In genomic region chr16:90423898-90424297, GRCm38 (mm10) we compare ENCODE assay signal across 11 mouse cellular contexts. TPM values are rescaled to one million over a fixed set of nuclear protein-coding genes. Genes with fewer than 3 reads are reported as not detected.
DNase-seq lines count a peak whose midpoint lies in the region; ATAC-seq lines count a peak whose summit lies in the region.
"Had no signal": no experiment of that assay in that cellular context is flagged by ENCODE, and none has a peak within 500 bp of the region (broad histone marks: within the 10 kb centered on the region; RNA-seq: fewer than 3 reads in every experiment).

No protein-coding gene starts in this region.

- H3K9me3 ChIP-seq in kidney, embryonic 16.5 days (ENCODE audit: low read length): no peaks in the 10 kb centered on the region
- H3K9me3 ChIP-seq in embryonic facial prominence, embryonic 10.5 days: no peaks in the 10 kb centered on the region
- H3K9me3 ChIP-seq in forebrain, embryonic 13.5 days (replicated peaks): no peaks in the 10 kb centered on the region
- no peaks in the 10 kb centered on the region for H3K9me3 ChIP-seq in limb, embryonic 11.5 days (ENCODE audit: control insufficient read depth, low read length)
- H3K9me3 ChIP-seq: liver, embryonic 15.5 days had no signal

- peak; percentile 87 for ATAC-seq in kidney, embryonic 16.5 days (ENCODE audit: low FRiP score, low TSS enrichment)
- peak; percentile 73 for ATAC-seq in forebrain, embryonic 13.5 days
- peak; percentile 49 for ATAC-seq in limb, embryonic 11.5 days (ENCODE audit: insufficient number of reproducible peaks, low FRiP score, low TSS enrichment, low read depth)
- no peak for ATAC-seq in megakaryocyte progenitor cell, adult 5-6 weeks (replicated peaks; ENCODE audit: poor library complexity)

- peak overlapping the region; percentile 68 for H3K27ac ChIP-seq in kidney, embryonic 16.5 days (ENCODE audit: low read length)
- peak overlapping the region; percentile 21 for H3K27ac ChIP-seq in embryonic facial prominence, embryonic 10.5 days (replicated peaks)
- peak overlapping the region; percentile 63 for H3K27ac ChIP-seq in forebrain, embryonic 13.5 days
- no peak overlapping the region for H3K27ac ChIP-seq in limb, embryonic 11.5 days (replicated peaks; ENCODE audit: low read depth, low read length)
- H3K27ac ChIP-seq: liver, embryonic 15.5 days had no signal

- DNase-seq in kidney, postnatal 36 days: no peak
- DNase-seq in embryonic facial prominence, embryonic 10.5 days (ENCODE audit: low spot score): peak; percentile 48
- no peak for DNase-seq in limb, embryonic 11.5 days (ENCODE audit: low spot score)
- no peak for DNase-seq in adrenal gland, postnatal 25 days
- no peak for DNase-seq in gastrocnemius, postnatal 36 days
- DNase-seq: thymus, postnatal 14 days had no signal

- intact Hi-C loops in gastrocnemius, postnatal 36 days (cut with DNase I): no loop called here

- no peak overlapping the region for H3K4me3 ChIP-seq in kidney, embryonic 16.5 days (ENCODE audit: low read length)
- H3K4me3 ChIP-seq in embryonic facial prominence, embryonic 10.5 days: no peak overlapping the region
- H3K4me3 ChIP-seq in forebrain, embryonic 13.5 days: no peak overlapping the region
- no peak overlapping the region for H3K4me3 ChIP-seq in limb, embryonic 11.5 days (ENCODE audit: low read depth, low read length)
- H3K4me3 ChIP-seq: liver, embryonic 15.5 days had no signal

- H3K9ac ChIP-seq in kidney, embryonic 16.5 days (replicated peaks; ENCODE audit: low read length): no peak overlapping the region
- H3K9ac ChIP-seq in forebrain, embryonic 13.5 days: 0 out of 2 replicates have a peak overlapping the region, but pooled peaks have one; percentile 0
- H3K9ac ChIP-seq in limb, embryonic 11.5 days (ENCODE audit: low read length): no peak overlapping the region
- H3K9ac ChIP-seq: liver, embryonic 15.5 days had no signal

- H3K36me3 ChIP-seq in kidney, embryonic 16.5 days (ENCODE audit: insufficient read depth, low read length): 0 out of 2 replicates have a peak, but pooled peaks cover 5% of the 10 kb centered on the region
- peaks cover 40% of the 10 kb centered on the region for H3K36me3 ChIP-seq in embryonic facial prominence, embryonic 10.5 days (replicated peaks)
- H3K36me3 ChIP-seq in forebrain, embryonic 13.5 days (ENCODE audit: poor library complexity, severe bottlenecking): 0 out of 2 replicates have a peak, but pooled peaks cover 8% of the 10 kb centered on the region
- H3K36me3 ChIP-seq in limb, embryonic 11.5 days (ENCODE audit: control insufficient read depth, insufficient read depth, low read length): no peaks in the 10 kb centered on the region; the same call in 1 of the 2 replicates
- H3K36me3 ChIP-seq: G1E; liver, embryonic 15.5 days had no signal

- H3K4me2 ChIP-seq in kidney, embryonic 16.5 days (replicated peaks; ENCODE audit: low read depth, low read length): no peak overlapping the region
- H3K4me2 ChIP-seq in forebrain, embryonic 13.5 days: peak overlapping the region; percentile 6
- H3K4me2 ChIP-seq in limb, embryonic 11.5 days (ENCODE audit: low read depth, severe bottlenecking): no peak overlapping the region
- H3K4me2 ChIP-seq: liver, embryonic 15.5 days had no signal

- peaks cover 73% of the 10 kb centered on the region for H3K4me1 ChIP-seq in kidney, embryonic 16.5 days (ENCODE audit: insufficient read depth, low read length)
- H3K4me1 ChIP-seq in embryonic facial prominence, embryonic 10.5 days: peaks cover 70% of the 10 kb centered on the region
- H3K4me1 ChIP-seq in forebrain, embryonic 13.5 days: peaks cover 69% of the 10 kb centered on the region
- H3K4me1 ChIP-seq in limb, embryonic 11.5 days (ENCODE audit: control insufficient read depth, insufficient read depth, low read length): peaks cover 46% of the 10 kb centered on the region

- H3K27me3 ChIP-seq in kidney, embryonic 16.5 days (ENCODE audit: insufficient read depth, low read length): no peaks in the 10 kb centered on the region
- no peaks in the 10 kb centered on the region for H3K27me3 ChIP-seq in embryonic facial prominence, embryonic 10.5 days (replicated peaks; ENCODE audit: low read depth, poor library complexity, severe bottlenecking)
- no peaks in the 10 kb centered on the region for H3K27me3 ChIP-seq in forebrain, embryonic 13.5 days
- no peaks in the 10 kb centered on the region for H3K27me3 ChIP-seq in limb, embryonic 11.5 days (ENCODE audit: control insufficient read depth, insufficient read depth, low read length)
- H3K27me3 ChIP-seq: liver, embryonic 15.5 days had no signal

- 16% methylated on average over 3 of the region's 3 CpGs for WGBS in kidney, embryonic 16.5 days
- 49% methylated on average over 3 of the region's 3 CpGs for WGBS in embryonic facial prominence, embryonic 10.5 days
- 29% methylated on average over 3 of the region's 3 CpGs for WGBS in forebrain, embryonic 13.5 days
- WGBS in limb, embryonic 11.5 days: 37% methylated on average over 3 of the region's 3 CpGs

RNA-seq across cellular contexts. Expression of gene Hunk, which starts 38.1 kb away (rescaled TPM):
- polyA plus RNA-seq in kidney, embryonic 16.5 days (2015; fragmentation: Nextera tagmentation; extraction: Ambion mirVana): 11.3 and 12.7 TPM in 2 replicates
- polyA plus RNA-seq in embryonic facial prominence, embryonic 10.5 days (2016; fragmentation: Nextera tagmentation; extraction: Ambion mirVana): 16.5 and 17.2 TPM in 2 replicates
- 10.3 and 11.1 TPM in 2 replicates for polyA plus RNA-seq in forebrain, embryonic 13.5 days (2015; fragmentation: Nextera tagmentation; extraction: Ambion mirVana)
- 19.0 and 22.7 TPM in 2 replicates for polyA plus RNA-seq in limb, embryonic 11.5 days (2014; fragmentation: Nextera tagmentation; extraction: Ambion mirVana)
- not detected in 2 replicates for total RNA-seq in megakaryocyte progenitor cell, adult 5-6 weeks (2015)
- total RNA-seq in megakaryocyte progenitor cell, adult 5-6 weeks (2017): not detected in 2 replicates
- total RNA-seq in adrenal gland, postnatal 25 days (2021): 5.9 and 6.3 TPM in 2 replicates
- total RNA-seq in gastrocnemius, postnatal 36 days (2021): 1 to 10 TPM in 1 of 2 experiments, under 1 TPM in 1; 0.74 to 1.1 TPM
- polyA plus RNA-seq: G1E had no signal
